Mouse (Mus musculus): ENCODE data around the gene Gm20838. TPM values are rescaled to one million over a fixed set of nuclear protein-coding genes. Genes with fewer than 3 reads are reported as not detected.
"Not testable (repeated sequence)": the region's sequence is repeated elsewhere in the genome, so short reads cannot be mapped to it uniquely, and the experiment has no call there.

Gm20838 gene
- not detected in 2 replicates for polyA plus RNA-seq (2015; fragmentation: Nextera tagmentation; extraction: Ambion mirVana)

- no CpG with 5 or more reads among the region's 8 CpGs for WGBS
- not testable (repeated sequence) for ATAC-seq (ENCODE audit: insufficient number of reproducible peaks, insufficient read depth, low FRiP score, low TSS enrichment, low read depth); H3K27me3 ChIP-seq; H3K4me3 ChIP-seq; H3K27ac ChIP-seq; H3K4me2 ChIP-seq; H3K9ac ChIP-seq; H3K9me3 ChIP-seq; H3K36me3 ChIP-seq; H3K4me1 ChIP-seq
Measured at GRCm38 (mm10) chrY:33543064-33543463, at the start of gene Gm20838. Gene Gm20838 (minus strand): TSS chrY:33543164.
